Mouse (Mus musculus) stomach, embryonic 14.5 days (tissue): Measurements from ENCODE around the gene Poc1b. TPM values are rescaled to one million over a fixed set of nuclear protein-coding genes. Genes with fewer than 3 reads are reported as not detected.
"Not testable (repeated sequence)": the region's sequence is repeated elsewhere in the genome, so short reads cannot be mapped to it uniquely, and the experiment has no call there.

Source experiments
- ATAC-seq: fragments of 200-750 bp; cut with Nextera tagmentation; 2 replicates; pipeline ENCODE4 v1.8.0; 2017; ENCODE audit warnings: low read depth, moderate TSS enrichment; ENCODE audit not compliant: insufficient number of reproducible peaks, insufficient read depth, low FRiP score
- H3K27ac ChIP-seq: fragments of 300-500 bp; sonication (generic); 2 replicates; pipeline ENCODE4 v1.5.1; 2014; ENCODE audit warnings: mild to moderate bottlenecking, low read length, moderate library complexity, mixed read lengths
- H3K27me3 ChIP-seq: fragments of 300-500 bp; sonication (generic); 2 replicates; pipeline ENCODE4 v1.6.1; 2014; ENCODE audit warnings: low read length, control low read depth, mixed read lengths; ENCODE audit not compliant: control insufficient read depth, insufficient read depth
- H3K36me3 ChIP-seq: fragments of 300-500 bp; sonication (generic); 2 replicates; pipeline ENCODE4 v1.6.1; 2014; ENCODE audit warnings: mild to moderate bottlenecking, control low read depth, low read length, moderate library complexity, mixed read lengths; ENCODE audit not compliant: control insufficient read depth, insufficient read depth
- H3K4me1 ChIP-seq: fragments of 300-500 bp; sonication (generic); 2 replicates; pipeline ENCODE4 v1.6.1; 2014; ENCODE audit warnings: low read length, control low read depth, mixed read lengths; ENCODE audit not compliant: control insufficient read depth, insufficient read depth
- H3K4me2 ChIP-seq: fragments of 300-500 bp; sonication (generic); replicated peaks from 2 replicates; pipeline ENCODE4 v1.6.1; 2014; ENCODE audit warnings: low read depth, low read length, control low read depth
- H3K4me3 ChIP-seq: fragments of 300-500 bp; sonication (generic); 2 replicates; pipeline ENCODE4 v1.5.1; 2014; ENCODE audit warnings: low read depth, low read length, control low read depth
- H3K9ac ChIP-seq: fragments of 300-500 bp; sonication (generic); replicated peaks from 2 replicates; pipeline ENCODE4 v1.6.1; 2014; ENCODE audit warnings: low read depth, mild to moderate bottlenecking, control low read depth, low read length, moderate library complexity, mixed read lengths
- H3K9me3 ChIP-seq: fragments of 300-500 bp; sonication (generic); 2 replicates; pipeline ENCODE4 v1.6.1; 2016; ENCODE audit warnings: low read depth, low read length, control low read depth; ENCODE audit not compliant: control insufficient read depth
- WGBS: fragments of 180-500 bp; shearing (Covaris S2); extraction: QIAGEN DNeasy Blood & Tissue Kit; methylation state at CpG from one replicate; pipeline ENCODE4 v1.1.7; 2014; 5-methylcytosine and 5-hydroxymethylcytosine counted together
- polyA plus RNA-seq: library from polyadenylated mRNA; unstranded; fragments of >200 nt; fragmentation: Nextera tagmentation; extraction: Ambion mirVana; gene quantifications from 2 replicates; pipeline ENCODE4 v1.2.1, GENCODE M21; 2014

Poc1b gene
- polyA plus RNA-seq, 1 experiment from 2014 or later, result 24.9 TPM

DNA sequence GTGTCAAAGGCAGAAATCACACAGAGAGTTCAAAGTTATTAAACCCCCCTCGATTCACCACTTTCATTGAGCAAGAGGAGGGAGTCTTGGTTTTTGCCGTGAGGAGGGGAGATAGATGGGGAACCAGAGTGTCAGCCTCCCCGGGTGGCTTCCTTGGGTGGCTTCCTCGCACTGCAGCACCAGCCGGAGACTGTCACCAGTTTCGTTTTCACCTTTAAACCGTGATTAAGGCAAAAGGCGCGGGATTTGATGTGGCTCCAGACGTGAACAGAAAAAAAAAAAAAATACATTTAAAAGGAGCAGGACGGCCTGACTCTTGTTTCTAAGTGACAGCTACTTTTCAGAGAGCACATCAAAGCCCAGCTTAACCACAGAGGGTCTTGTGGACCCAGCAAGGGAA, 97.7 kb downstream of the Poc1b start:
- Histone ChIP-seq H3K9ac (0 out of 2 replicates have a peak overlapping the region, but pooled peaks have one; percentile 14), H3K36me3 (no peaks in the 10 kb centered on the region), H3K4me1 (peaks cover 13% of the 10 kb centered on the region), H3K27ac (peak overlapping the region; percentile 76), H3K9me3 (no peaks in the 10 kb centered on the region), H3K4me2 (peak overlapping the region; percentile 53), H3K4me3 (peak overlapping the region; percentile 18), H3K27me3 (no peaks in the 10 kb centered on the region)
- 11% methylated on average over 11 of the region's 11 CpGs for WGBS
- ATAC-seq, result no peak

DNA sequence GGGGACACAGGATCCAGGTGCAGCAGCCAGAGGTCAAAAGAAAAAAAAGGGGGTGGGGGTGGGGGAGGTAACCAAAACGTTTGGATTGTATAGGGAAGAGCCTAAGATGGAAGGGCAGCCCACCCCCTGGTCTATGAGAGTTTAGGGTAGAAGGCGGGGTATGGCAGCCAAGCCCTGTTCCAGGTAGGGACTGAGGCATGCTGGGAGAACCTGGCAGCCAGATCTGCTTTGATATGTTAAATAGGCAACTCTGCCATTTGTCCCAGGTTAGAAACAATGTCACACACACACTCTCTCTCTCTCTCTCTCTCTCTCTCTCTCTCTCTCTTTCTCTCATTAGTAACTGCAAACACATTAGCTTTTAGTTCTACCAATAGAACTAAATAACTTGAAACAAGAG, 100.3 kb downstream of the Poc1b start:
- no peaks in the 10 kb centered on the region for H3K27me3 ChIP-seq
- ATAC-seq, result no peak
- no peaks in the 10 kb centered on the region for H3K9me3 ChIP-seq
- H3K4me3 ChIP-seq, result no peak overlapping the region
- no peak overlapping the region for H3K9ac ChIP-seq
- H3K27ac ChIP-seq, result no peak overlapping the region
- peaks cover 13% of the 10 kb centered on the region for H3K4me1 ChIP-seq
- WGBS, result 40% methylated on average over 2 of the region's 2 CpGs
- H3K36me3 ChIP-seq, result no peaks in the 10 kb centered on the region
- no peak overlapping the region for H3K4me2 ChIP-seq

DNA sequence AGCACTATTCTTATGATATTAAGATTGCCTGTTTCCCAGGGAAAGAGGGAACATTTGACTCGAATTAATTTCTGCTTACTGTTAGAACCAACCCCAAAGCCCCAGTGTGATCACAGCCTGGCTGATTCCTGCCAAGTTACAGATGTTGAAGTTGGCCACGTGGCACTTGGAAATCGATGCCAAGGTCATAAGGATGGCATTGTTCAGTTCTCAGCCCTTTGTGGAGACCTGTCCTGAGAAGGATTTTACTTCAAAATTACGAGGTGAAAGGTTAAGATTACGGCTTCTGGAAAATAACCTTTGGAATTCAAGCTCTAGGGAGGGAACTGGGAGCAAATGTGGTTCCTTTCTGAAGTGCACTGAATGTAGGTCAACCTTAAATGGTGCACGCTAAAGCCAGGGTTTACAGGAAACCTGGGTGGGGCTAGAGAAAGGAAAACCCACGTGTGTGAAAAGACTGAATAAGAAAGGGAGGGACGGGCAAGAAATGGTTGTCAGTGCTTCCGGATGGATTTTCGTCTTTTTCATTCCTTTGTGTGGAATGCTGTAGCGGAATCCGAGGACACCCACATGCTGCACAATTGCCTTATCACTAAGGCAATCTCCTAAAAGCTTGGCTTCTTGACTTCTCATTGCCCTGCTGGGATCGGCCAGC, 102.4 kb downstream of the Poc1b start:
- no peaks in the 10 kb centered on the region for H3K4me1 ChIP-seq
- WGBS, result 75% methylated on average over 13 of the region's 13 CpGs
- H3K9me3 ChIP-seq, result no peaks in the 10 kb centered on the region
- ATAC-seq, result no peak
- H3K4me2 ChIP-seq, result no peak overlapping the region
- H3K27ac ChIP-seq, result no peak overlapping the region
- H3K9ac ChIP-seq, result no peak overlapping the region
- no peaks in the 10 kb centered on the region for H3K27me3 ChIP-seq
- H3K4me3 ChIP-seq, result no peak overlapping the region
- H3K36me3 ChIP-seq, result no peaks in the 10 kb centered on the region

DNA sequence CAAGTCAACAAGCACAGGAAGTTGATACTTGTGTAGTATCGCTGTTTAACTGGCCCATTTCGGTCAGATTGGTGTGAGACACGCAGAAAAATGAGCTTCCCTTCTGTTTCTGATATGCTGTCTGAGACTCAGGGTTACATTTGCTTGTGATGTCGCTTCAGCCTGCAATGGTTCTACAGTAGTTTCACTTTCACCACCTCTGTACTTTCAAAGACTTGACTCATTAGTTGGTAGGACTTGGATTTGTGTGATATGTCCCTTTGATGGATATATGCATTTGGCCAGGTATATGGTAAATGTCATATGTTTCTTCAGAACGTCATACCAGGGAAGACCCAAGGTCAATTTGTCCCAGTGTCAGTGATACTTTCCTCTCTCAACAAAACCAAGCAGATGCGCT, 104.2 kb downstream of the Poc1b start:
- Histone ChIP-seq H3K27ac (no peak overlapping the region), H3K4me2 (no peak overlapping the region), H3K9ac (no peak overlapping the region), H3K9me3 (no peaks in the 10 kb centered on the region), H3K4me1 (no peaks in the 10 kb centered on the region), H3K27me3 (no peaks in the 10 kb centered on the region), H3K4me3 (no peak overlapping the region), H3K36me3 (no peaks in the 10 kb centered on the region)
- 90% methylated on average over 6 of the region's 6 CpGs for WGBS
- ATAC-seq, result no peak

DNA sequence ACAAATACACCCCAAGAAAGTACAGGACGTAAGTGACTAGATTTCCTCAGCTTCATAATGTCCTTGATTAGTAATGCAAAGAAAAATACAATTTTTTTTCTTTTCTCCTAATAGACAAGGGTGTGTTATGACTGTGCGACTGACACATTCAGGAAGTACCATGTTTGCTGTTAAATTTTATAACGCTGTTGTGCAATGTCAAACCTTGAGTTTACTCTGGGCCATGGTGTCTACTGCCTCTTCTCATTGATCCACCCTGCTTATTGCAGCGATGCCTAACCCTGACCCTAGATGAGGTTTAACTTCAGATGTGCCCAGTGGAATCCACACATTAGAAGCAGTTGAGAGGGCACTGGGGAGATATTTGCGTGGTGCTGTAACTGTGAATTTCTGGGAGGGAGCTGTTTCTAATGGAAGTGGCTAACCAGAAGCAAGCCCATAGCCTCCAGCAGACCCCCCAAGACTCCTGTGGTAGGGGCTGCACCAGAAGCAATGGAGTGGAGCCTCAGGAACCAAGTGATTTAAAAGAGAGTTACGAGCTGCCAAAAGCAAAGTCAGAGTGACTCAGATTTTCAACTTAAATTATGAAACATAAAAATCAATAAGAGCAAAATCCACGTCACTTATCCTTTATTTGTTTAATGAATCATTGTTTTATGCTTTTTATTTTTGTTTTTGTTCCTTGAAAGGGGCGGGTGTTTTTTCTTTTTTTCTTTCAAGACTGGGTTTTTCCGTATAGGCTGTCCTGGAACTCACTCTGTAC, 104.8 kb downstream of the Poc1b start:
- Histone ChIP-seq H3K27ac (no peak overlapping the region), H3K27me3 (no peaks in the 10 kb centered on the region), H3K4me1 (no peaks in the 10 kb centered on the region), H3K4me3 (no peak overlapping the region), H3K9ac (no peak overlapping the region), H3K36me3 (no peaks in the 10 kb centered on the region), H3K4me2 (no peak overlapping the region), H3K9me3 (no peaks in the 10 kb centered on the region)
- 88% methylated on average over 9 of the region's 9 CpGs for WGBS
- ATAC-seq, result no peak

DNA sequence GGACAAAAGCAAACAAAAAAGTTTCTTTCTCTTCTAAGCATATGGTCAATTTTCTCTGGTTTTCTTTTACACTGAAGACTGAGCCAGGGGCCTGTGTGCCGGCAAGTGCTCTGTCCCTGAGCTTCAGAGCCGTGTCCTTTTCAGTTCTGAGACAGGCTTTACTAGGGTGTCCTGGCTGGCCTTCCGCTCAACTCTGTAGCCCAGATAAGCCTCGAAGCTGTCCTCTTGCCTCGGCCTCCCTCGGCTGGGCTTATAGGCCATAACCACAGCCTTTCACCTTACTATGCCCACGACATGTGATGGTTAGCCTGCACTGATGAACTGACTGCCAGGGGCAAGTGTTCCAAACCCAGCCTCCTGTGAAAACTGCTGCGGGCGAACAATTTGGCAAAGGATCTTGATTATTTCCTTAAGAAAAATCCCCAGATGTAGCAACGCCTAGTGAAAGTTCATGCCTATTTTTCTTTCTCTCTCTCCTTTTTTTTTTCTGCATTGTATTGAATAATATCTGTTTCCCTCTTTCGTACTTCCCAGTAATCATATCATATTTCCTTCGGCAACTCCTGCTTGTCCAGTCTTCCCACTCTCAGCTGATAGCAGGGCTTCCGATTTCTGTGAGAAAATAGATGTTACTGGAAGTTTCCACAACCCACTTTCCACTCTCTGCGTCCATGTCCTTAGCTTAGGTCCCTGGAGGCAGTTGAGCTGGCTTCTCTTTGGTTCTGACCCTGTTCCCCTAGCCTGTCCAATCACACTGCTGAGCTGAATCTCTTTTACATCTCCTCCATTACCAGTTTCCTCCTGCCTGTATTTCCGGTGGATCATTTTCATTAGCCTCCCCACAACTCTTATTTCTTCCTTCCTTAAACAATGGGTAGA, 107.8 kb downstream of the Poc1b start:
- no peaks in the 10 kb centered on the region for H3K36me3 ChIP-seq
- H3K27ac ChIP-seq, result no peak overlapping the region
- H3K27me3 ChIP-seq, result no peaks in the 10 kb centered on the region
- no peaks in the 10 kb centered on the region for H3K9me3 ChIP-seq
- ATAC-seq, result no peak
- H3K4me2 ChIP-seq, result no peak overlapping the region
- no peaks in the 10 kb centered on the region for H3K4me1 ChIP-seq
- 82% methylated on average over 15 of the region's 15 CpGs for WGBS
- no peak overlapping the region for H3K4me3 ChIP-seq
- H3K9ac ChIP-seq, result no peak overlapping the region

DNA sequence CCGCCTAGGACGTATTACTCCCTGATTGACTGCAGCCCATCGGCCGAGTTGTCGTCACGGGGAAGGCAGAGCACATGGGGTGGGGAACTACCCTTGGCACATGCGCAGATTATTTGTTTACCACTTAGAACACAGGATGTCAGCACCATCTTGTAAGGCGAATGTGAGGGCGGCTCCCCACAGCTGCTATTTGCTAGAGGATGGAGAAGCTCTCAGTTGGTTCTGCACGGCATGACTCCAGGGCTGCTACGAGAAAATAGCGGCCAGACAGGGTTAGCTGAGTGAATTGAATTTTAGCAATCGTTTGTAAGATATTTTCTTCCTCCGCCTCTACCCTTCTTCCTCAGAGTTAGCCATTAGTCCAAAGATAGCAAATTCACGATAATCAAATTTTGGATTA, 109.7 kb downstream of the Poc1b start:
- not testable (repeated sequence) for H3K4me1 ChIP-seq, H3K9ac ChIP-seq, H3K4me3 ChIP-seq, H3K9me3 ChIP-seq, H3K27me3 ChIP-seq, ATAC-seq, H3K36me3 ChIP-seq, H3K4me2 ChIP-seq, H3K27ac ChIP-seq
- WGBS, result 93% methylated on average over 15 of the region's 15 CpGs

DNA sequence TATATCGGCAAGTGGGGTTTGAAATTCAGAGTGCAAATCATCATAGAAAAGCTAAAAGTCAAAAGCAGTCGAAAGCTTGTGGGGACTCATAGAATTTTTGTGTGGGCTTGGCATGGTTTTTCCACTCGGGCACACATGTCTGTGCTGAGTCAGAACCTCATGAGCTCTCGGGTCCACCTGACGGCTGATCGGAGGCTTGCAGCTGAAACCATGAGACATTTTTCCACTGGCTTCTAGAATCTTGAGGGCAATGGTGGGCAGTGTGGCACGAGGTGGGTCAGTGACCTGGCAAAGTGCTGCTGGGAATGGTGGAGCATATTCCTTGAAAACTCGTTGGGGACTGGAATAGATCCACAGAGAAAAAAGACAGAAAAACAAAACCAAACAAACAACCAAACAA, 114.7 kb downstream of the Poc1b start:
- no peaks in the 10 kb centered on the region for H3K4me1 ChIP-seq
- no peak overlapping the region for H3K9ac ChIP-seq
- WGBS, result 90% methylated on average over 8 of the region's 8 CpGs
- H3K4me3 ChIP-seq, result no peak overlapping the region
- H3K27me3 ChIP-seq, result no peaks in the 10 kb centered on the region
- no peak overlapping the region for H3K27ac ChIP-seq
- H3K9me3 ChIP-seq, result no peaks in the 10 kb centered on the region
- no peaks in the 10 kb centered on the region for H3K36me3 ChIP-seq
- no peak overlapping the region for H3K4me2 ChIP-seq
- no peak for ATAC-seq
